Mouse (Mus musculus) heart, embryonic 16.5 days (tissue): ENCODE measurements around the gene Vmo1. TPM values are rescaled to one million over a fixed set of nuclear protein-coding genes. Genes with fewer than 3 reads are reported as not detected.
A peak's percentile ranks its signal among the peaks of the same experiment; 100 is the strongest.

Experiments used
- ATAC-seq: fragments of 200-750 bp; cut with Nextera tagmentation; replicated peaks from 2 replicates; pipeline ENCODE4 v1.8.0; 2017; ENCODE audit warnings: moderate number of reproducible peaks; ENCODE audit not compliant: insufficient read depth, low FRiP score; ENCODE audit errors: extremely low read depth
- H3K27ac ChIP-seq: fragments of 300-500 bp; sonication (generic); 2 replicates; pipeline ENCODE4 v1.5.1; 2014; ENCODE audit warnings: mild to moderate bottlenecking, low read length, control low read depth, moderate library complexity
- H3K27me3 ChIP-seq: fragments of 300-500 bp; sonication (generic); 2 replicates; pipeline ENCODE4 v1.6.1; 2014; ENCODE audit warnings: low read length, mixed read lengths; ENCODE audit not compliant: control insufficient read depth, insufficient read depth
- H3K36me3 ChIP-seq: fragments of 300-500 bp; sonication (generic); 2 replicates; pipeline ENCODE4 v1.6.1; 2014; ENCODE audit not compliant: control insufficient read depth, insufficient read depth
- H3K4me1 ChIP-seq: fragments of 300-500 bp; sonication (generic); 2 replicates; pipeline ENCODE4 v1.6.1; 2014; ENCODE audit warnings: low read length, mixed read lengths; ENCODE audit not compliant: control insufficient read depth, insufficient read depth
- H3K4me2 ChIP-seq: fragments of 300-500 bp; sonication (generic); 2 replicates; pipeline ENCODE4 v1.6.1; 2014; ENCODE audit warnings: low read depth, mild to moderate bottlenecking, control low read depth, low read length
- H3K4me3 ChIP-seq: fragments of 300-500 bp; sonication (generic); 2 replicates; pipeline ENCODE4 v1.5.1; 2014; ENCODE audit warnings: mild to moderate bottlenecking, control low read depth, low read length
- H3K9ac ChIP-seq: fragments of 300-500 bp; sonication (generic); 2 replicates; pipeline ENCODE4 v1.6.1; 2014; ENCODE audit warnings: low read length, control low read depth
- H3K9me3 ChIP-seq: fragments of 300-500 bp; sonication (generic); replicated peaks from 2 replicates; pipeline ENCODE4 v1.6.1; 2016; ENCODE audit warnings: low read length; ENCODE audit not compliant: control insufficient read depth
- WGBS: fragments of 180-500 bp; shearing (Covaris S2); extraction: QIAGEN DNeasy Blood & Tissue Kit; methylation state at CpG from one replicate; pipeline ENCODE4 v1.1.7; 2014; 5-methylcytosine and 5-hydroxymethylcytosine counted together
- polyA plus RNA-seq: library from polyadenylated mRNA; unstranded; fragments of >200 nt; fragmentation: Nextera tagmentation; extraction: Ambion mirVana; gene quantifications from 2 replicates; pipeline ENCODE4 v1.2.1, GENCODE M21; 2015

Vmo1 gene
- 0.31 and 1.3 TPM in 2 replicates for polyA plus RNA-seq

- H3K27ac ChIP-seq: no peak within 1 kb of the TSS
- no peak for ATAC-seq
- no peaks in the 10 kb centered on the region for H3K36me3 ChIP-seq
- H3K9ac ChIP-seq: no peak within 1 kb of the TSS
- no peak within 1 kb of the TSS for H3K4me3 ChIP-seq
- peaks cover 9% of the 10 kb centered on the region for H3K27me3 ChIP-seq
- H3K4me2 ChIP-seq: no peak within 1 kb of the TSS
- 85% methylated on average over 7 of the region's 7 CpGs for WGBS
- no peaks in the 10 kb centered on the region for H3K9me3 ChIP-seq
- H3K4me1 ChIP-seq: 0 out of 2 replicates have a peak, but pooled peaks cover 4% of the 10 kb centered on the region
Observed at GRCm38 (mm10) chr11:70514288-70514687, at the start of gene Vmo1. Gene Vmo1, minus strand, starts transcription at chr11:70514616.

GRCm38 (mm10) chr11:70563470-70564275 lies 49.3 kb upstream of the Vmo1 start:
- WGBS: 4% methylated on average over 25 of the region's 25 CpGs
- Histone ChIP-seq H3K27ac (peak overlapping the region; percentile 88), H3K36me3 (no peaks in the 10 kb centered on the region), H3K4me3 (peak overlapping the region; percentile 94), H3K9ac (peak overlapping the region; percentile 96), H3K4me1 (peaks cover 29% of the 10 kb centered on the region), H3K4me2 (peak overlapping the region; percentile 94), H3K27me3 (no peaks in the 10 kb centered on the region), H3K9me3 (no peaks in the 10 kb centered on the region)
- no peak for ATAC-seq

DNA sequence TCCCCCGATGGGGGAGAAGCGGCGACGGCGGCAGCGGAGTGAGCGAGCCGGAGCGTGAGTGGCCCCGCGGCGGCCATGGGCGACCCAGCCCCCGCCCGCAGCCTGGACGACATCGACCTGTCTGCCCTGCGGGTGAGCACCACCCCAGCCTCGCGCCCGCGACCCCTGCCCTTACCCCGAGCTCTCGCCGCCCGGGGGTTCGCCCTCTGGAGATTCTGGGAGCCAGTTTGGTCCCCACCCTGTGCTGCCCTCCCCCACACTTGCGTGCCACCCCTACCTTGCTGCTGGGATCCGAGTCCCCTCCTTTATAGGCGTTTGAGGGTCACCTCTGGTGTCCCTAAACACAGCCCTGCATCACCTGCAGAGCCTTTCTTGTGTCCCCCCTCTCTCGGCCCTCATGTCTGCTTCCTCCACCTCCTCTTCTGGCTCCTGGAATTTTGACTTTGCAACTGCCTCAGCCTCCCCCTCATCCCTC lies 48.6 kb upstream of the Vmo1 start:
- peak overlapping the region; percentile 96 for H3K9ac ChIP-seq
- H3K27ac ChIP-seq: peak overlapping the region; percentile 88
- peak; percentile 8 for ATAC-seq
- no peaks in the 10 kb centered on the region for H3K9me3 ChIP-seq
- H3K4me2 ChIP-seq: peak overlapping the region; percentile 94
- 0 out of 2 replicates have a peak, but pooled peaks cover 2% of the 10 kb centered on the region for H3K36me3 ChIP-seq
- peak overlapping the region; percentile 94 for H3K4me3 ChIP-seq
- H3K4me1 ChIP-seq: peaks cover 29% of the 10 kb centered on the region
- H3K27me3 ChIP-seq: no peaks in the 10 kb centered on the region
- WGBS: 0% methylated on average over 21 of the region's 31 CpGs

DNA sequence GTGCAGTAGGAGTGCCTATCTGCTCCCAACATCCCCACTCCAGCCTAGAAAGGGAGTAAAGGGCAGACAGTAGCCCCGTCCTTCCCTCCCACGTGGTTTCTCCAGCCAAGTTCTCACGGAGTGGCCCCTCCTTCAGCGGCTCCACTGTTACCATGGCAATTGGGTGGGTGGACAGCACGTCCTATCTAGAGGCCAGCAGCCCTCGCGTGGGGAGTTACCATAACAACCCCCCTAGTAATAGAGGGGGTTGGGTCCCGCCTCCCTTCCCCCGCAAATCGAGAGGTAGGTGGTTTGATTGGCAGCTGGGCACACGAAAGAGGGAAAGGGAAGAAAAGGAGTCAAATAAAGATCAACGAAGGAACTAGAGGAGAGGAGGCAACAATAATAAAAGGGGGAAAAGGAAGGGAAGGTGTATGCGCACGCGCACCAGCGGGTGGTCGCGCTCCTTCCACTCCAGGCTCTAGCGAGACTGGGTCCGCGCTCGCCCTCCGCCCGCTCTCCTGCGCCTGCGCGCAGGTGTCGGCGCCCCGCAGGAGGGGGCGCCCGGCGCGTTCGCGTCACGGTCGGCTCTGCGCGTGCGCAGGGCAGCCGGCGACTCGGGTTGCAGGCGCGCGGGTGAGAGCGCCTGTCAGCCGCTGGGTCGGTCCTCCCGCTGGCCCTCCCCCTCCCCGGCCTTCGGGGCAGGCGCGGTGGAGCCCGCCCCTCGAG lies 48.0 kb upstream of the Vmo1 start, which contains the start of gene Mink1:
Mink1 (plus strand) TSS at position 595 of the 708 bp plus-strand sequence.
- WGBS: under 1% methylated on average over 45 of the region's 57 CpGs
- peak; percentile 89 for ATAC-seq

GRCm38 (mm10) chr11:70561937-70562286 lies 47.5 kb upstream of the Vmo1 start:
- WGBS: 3% methylated on average over 2 of the region's 2 CpGs
- ATAC-seq: no peak
- Histone ChIP-seq H3K36me3 (0 out of 2 replicates have a peak, but pooled peaks cover 5% of the 10 kb centered on the region), H3K4me1 (peaks cover 28% of the 10 kb centered on the region), H3K27ac (peak overlapping the region; percentile 75), H3K4me3 (peak overlapping the region; percentile 94), H3K4me2 (peak overlapping the region; percentile 94), H3K9ac (peak overlapping the region; percentile 96), H3K27me3 (no peaks in the 10 kb centered on the region), H3K9me3 (no peaks in the 10 kb centered on the region)

More for the DNA sequence above, 48.0 kb upstream of the Vmo1 start, which contains the start of gene Mink1:
- H3K9ac ChIP-seq: peak within 1 kb of the TSS; percentile 96
- peak within 1 kb of the TSS; percentile 88 for H3K27ac ChIP-seq
- peaks cover 29% of the 10 kb centered on the region for H3K4me1 ChIP-seq
- peak within 1 kb of the TSS; percentile 94 for H3K4me2 ChIP-seq
- 0 out of 2 replicates have a peak, but pooled peaks cover 4% of the 10 kb centered on the region for H3K36me3 ChIP-seq
- peak within 1 kb of the TSS; percentile 94 for H3K4me3 ChIP-seq
- H3K27me3 ChIP-seq: no peaks in the 10 kb centered on the region
- H3K9me3 ChIP-seq: no peaks in the 10 kb centered on the region

DNA sequence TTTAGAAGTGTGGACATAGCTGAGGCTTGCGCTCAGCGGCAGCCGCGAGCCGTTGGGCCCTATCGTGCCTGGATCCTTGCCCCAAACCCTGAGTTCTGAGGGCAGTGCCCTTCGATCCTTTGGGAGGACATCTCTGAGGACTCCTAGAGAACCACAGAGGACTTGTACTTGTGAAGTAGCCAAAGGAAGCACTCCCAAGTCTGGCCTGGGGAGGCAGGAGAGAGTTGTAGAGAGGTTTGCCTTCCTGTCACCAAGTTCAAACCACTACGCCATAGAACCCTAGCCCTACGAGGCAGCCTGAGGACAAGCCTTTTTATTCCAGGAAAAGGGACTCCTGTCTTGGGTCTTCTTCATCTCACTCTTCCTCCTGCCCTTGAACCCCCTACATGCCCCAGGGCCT lies 43.1 kb upstream of the Vmo1 start:
- no peak for ATAC-seq

DNA sequence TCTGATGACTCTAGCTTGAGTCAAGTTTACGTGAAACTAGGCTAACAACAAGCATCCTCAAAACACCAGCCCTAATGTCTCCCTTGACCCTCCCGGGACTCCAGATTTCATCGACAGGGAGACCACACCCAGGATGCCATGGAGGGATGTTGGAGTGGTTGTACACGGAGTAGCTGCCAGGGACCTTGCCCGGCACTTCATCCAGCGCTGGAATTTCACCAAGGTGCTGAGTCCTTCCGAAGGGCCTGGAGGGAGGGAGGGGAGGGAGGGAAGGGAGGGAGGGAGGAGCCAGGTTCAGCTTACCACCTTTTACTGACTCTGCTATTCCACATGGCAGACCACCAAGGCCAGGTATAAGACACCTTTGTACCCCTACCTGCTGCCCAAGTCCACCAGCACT lies 39.5 kb upstream of the Vmo1 start:
- H3K36me3 ChIP-seq: peaks cover 14% of the 10 kb centered on the region; the same call in 1 of the 2 replicates
- no peaks in the 10 kb centered on the region for H3K4me1 ChIP-seq
- no peak overlapping the region for H3K27ac ChIP-seq
- H3K27me3 ChIP-seq: no peaks in the 10 kb centered on the region
- H3K4me2 ChIP-seq: no peak overlapping the region
- ATAC-seq: no peak
- 46% methylated on average over 6 of the region's 7 CpGs for WGBS
- no peak overlapping the region for H3K4me3 ChIP-seq
- no peak overlapping the region for H3K9ac ChIP-seq
- H3K9me3 ChIP-seq: no peaks in the 10 kb centered on the region

More for the DNA sequence above, 43.1 kb upstream of the Vmo1 start:
- Histone ChIP-seq H3K9ac (no peak overlapping the region), H3K27me3 (no peaks in the 10 kb centered on the region), H3K4me3 (no peak overlapping the region), H3K4me2 (no peak overlapping the region), H3K4me1 (peaks cover 5% of the 10 kb centered on the region), H3K36me3 (peaks cover 14% of the 10 kb centered on the region; the same call in 1 of the 2 replicates), H3K9me3 (no peaks in the 10 kb centered on the region), H3K27ac (no peak overlapping the region)
- 88% methylated on average over 9 of the region's 9 CpGs for WGBS

DNA sequence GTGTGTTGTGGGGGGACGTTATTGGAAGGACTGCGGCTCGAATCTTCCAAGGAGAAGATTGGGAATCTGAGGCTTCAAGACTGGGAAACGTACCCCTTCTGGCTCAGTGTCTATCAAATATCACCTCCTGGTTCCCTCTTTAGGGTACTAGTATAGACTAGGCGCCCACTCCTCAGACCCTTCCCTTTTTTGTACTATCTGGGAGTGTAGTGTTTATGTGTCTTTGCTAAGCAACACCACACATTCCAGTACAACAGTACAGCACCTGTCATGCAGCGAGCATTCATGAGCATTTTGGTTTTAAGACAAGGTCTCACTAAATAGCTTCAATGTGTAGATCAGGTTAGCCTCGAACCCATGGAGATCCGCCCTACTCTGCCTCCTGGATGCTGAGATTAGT lies 37.1 kb upstream of the Vmo1 start:
- Histone ChIP-seq H3K27ac (no peak overlapping the region), H3K4me2 (no peak overlapping the region), H3K9ac (no peak overlapping the region), H3K4me1 (no peaks in the 10 kb centered on the region), H3K4me3 (no peak overlapping the region), H3K27me3 (no peaks in the 10 kb centered on the region), H3K36me3 (peaks cover 7% of the 10 kb centered on the region; the same call in 1 of the 2 replicates), H3K9me3 (no peaks in the 10 kb centered on the region)
- 86% methylated on average over 8 of the region's 8 CpGs for WGBS
- no peak for ATAC-seq
